18 mouse cellular contexts compared by ENCODE assay signal in the genomic region with DNA sequence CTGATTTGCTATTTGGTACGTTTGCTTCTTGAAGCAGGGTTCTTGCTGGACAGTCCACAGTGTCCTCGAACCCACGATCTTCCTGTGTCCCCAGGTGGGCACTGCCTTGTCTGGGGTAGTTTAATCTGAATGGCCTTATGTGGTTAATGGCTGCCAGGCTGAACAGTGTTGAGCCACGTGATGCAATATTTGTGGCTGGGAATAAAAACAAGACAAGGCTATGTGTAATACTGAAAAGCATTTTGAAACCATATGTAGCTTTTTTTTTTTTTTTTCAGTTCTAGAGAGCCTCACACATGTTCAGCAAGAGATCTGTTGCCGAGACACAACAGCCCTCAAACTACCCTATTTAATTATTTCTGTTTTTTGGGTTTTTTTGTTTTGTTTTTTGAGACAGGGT. TPM values are rescaled to one million over a fixed set of nuclear protein-coding genes. Genes with fewer than 3 reads are reported as not detected.
DNase-seq lines count a peak whose midpoint lies in the region; ATAC-seq and TF ChIP-seq lines count a peak whose summit lies in the region.
"Had no signal": no experiment of that assay in that cellular context is flagged by ENCODE, and none has a peak within 500 bp of the region (broad histone marks: within the 10 kb centered on the region; RNA-seq: fewer than 3 reads in every experiment).

No protein-coding gene starts in this region.

- no peaks in the 10 kb centered on the region for H3K9me3 ChIP-seq in liver, postnatal 0 days (ENCODE audit: low read length)
- H3K9me3 ChIP-seq in liver, embryonic 11.5 days (ENCODE audit: control insufficient read depth, low read length), result no peaks in the 10 kb centered on the region
- H3K9me3 ChIP-seq in MEL (replicated peaks; ENCODE audit: insufficient read depth, low read length), result no peaks in the 10 kb centered on the region
- H3K9me3 ChIP-seq: embryonic facial prominence, embryonic 13.5 days; forebrain, embryonic 15.5 days; hindbrain, embryonic 15.5 days; intestine, embryonic 15.5 days had no signal

- no peak for DNase-seq in liver, postnatal 0 days
- DNase-seq in liver, embryonic 11.5 days (ENCODE audit: low spot score), result no peak
- peak; percentile 55 for DNase-seq in MEL (ENCODE audit: low read depth, low spot score)
- peak; percentile 75 for DNase-seq in fibroblast of lung, adult 2 months (ENCODE audit: low read depth)
- no peak for DNase-seq in left cerebral cortex, adult 9 months (ENCODE audit: low spot score in 2 of 2)
- DNase-seq in spleen, postnatal 4 days (ENCODE audit: low spot score in 2 of 2), result no peak
- DNase-seq in adrenal gland, adult 8-10 months, result no peak

- H3K27ac ChIP-seq in liver, postnatal 0 days (ENCODE audit: low read depth), result no peak overlapping the region
- H3K27ac ChIP-seq in liver, embryonic 11.5 days (ENCODE audit: low read depth, low read length), result no peak overlapping the region
- no peak overlapping the region for H3K27ac ChIP-seq in MEL (ENCODE audit: control insufficient read depth, low read depth, low read length)
- H3K27ac ChIP-seq: embryonic facial prominence, embryonic 13.5 days; forebrain, embryonic 15.5 days; hindbrain, embryonic 15.5 days; intestine, embryonic 15.5 days; kidney, postnatal 0 days; liver, embryonic 14.5 days; macrophage had no signal

- no peak for TF ChIP-seq POLR2A in MEL (IDR thresholded peaks at IDR 0.05; ENCODE audit: control insufficient read depth in 1 of 2, insufficient read depth in 1 of 2, low read depth in 1 of 2, low read length in 2 of 2, poor library complexity in 1 of 2)

- ATAC-seq in liver, postnatal 0 days, result peak; percentile 59; the same call in 1 of the 2 replicates
- ATAC-seq in liver, embryonic 11.5 days (replicated peaks; ENCODE audit: low FRiP score), result no peak

- no peak overlapping the region for H3K4me2 ChIP-seq in liver, postnatal 0 days (ENCODE audit: low read depth, low read length)
- H3K4me2 ChIP-seq in liver, embryonic 11.5 days, result no peak overlapping the region
- H3K4me2 ChIP-seq: embryonic facial prominence, embryonic 13.5 days; forebrain, embryonic 15.5 days; hindbrain, embryonic 15.5 days; intestine, embryonic 15.5 days; midbrain, embryonic 11.5 days had no signal

- TF ChIP-seq CTCF in liver, postnatal 0 days (IDR thresholded peaks at IDR 0.05; ENCODE audit: low read depth), result no peak
- TF ChIP-seq CTCF in MEL (IDR thresholded peaks at IDR 0.05 in 2 of 3, conservative IDR thresholded peaks at IDR 0.05 in 1 of 3; ENCODE audit: control insufficient read depth in 1 of 3, insufficient read depth in 1 of 3, low read depth in 2 of 3, low read length in 3 of 3, poor library complexity in 1 of 3, severe bottlenecking in 1 of 3), result no peak

- 55% methylated on average over 5 of the region's 5 CpGs for WGBS in liver, postnatal 0 days (ENCODE audit: insufficient replicate concordance)
- WGBS in liver, embryonic 11.5 days, result 63% methylated on average over 5 of the region's 5 CpGs

- H3K27me3 ChIP-seq in liver, postnatal 0 days (ENCODE audit: insufficient read depth, low read length), result no peaks in the 10 kb centered on the region
- H3K27me3 ChIP-seq in liver, embryonic 11.5 days (replicated peaks; ENCODE audit: control insufficient read depth, insufficient read depth, low read length), result no peaks in the 10 kb centered on the region
- H3K27me3 ChIP-seq in MEL (ENCODE audit: control insufficient read depth in 1 of 2, insufficient read depth in 2 of 2, low read length in 2 of 2), result no peaks in the 10 kb centered on the region
- H3K27me3 ChIP-seq: embryonic facial prominence, embryonic 13.5 days; forebrain, embryonic 15.5 days; hindbrain, embryonic 15.5 days; intestine, embryonic 15.5 days had no signal

- H3K4me1 ChIP-seq in liver, postnatal 0 days (ENCODE audit: insufficient read depth), result no peaks in the 10 kb centered on the region
- no peaks in the 10 kb centered on the region for H3K4me1 ChIP-seq in liver, embryonic 11.5 days (replicated peaks; ENCODE audit: control insufficient read depth, insufficient read depth, low read length)
- H3K4me1 ChIP-seq in MEL (ENCODE audit: control insufficient read depth in 1 of 2, insufficient read depth in 2 of 2, low read length in 2 of 2), result peaks cover 2 to 11% of the 10 kb centered on the region in 2 experiments; a peak in 3 of 4 replicates
- H3K4me1 ChIP-seq: embryonic facial prominence, embryonic 13.5 days; forebrain, embryonic 15.5 days; hindbrain, embryonic 15.5 days; intestine, embryonic 15.5 days had no signal

- H3K36me3 ChIP-seq in liver, postnatal 0 days (replicated peaks; ENCODE audit: insufficient read depth, low read length), result no peaks in the 10 kb centered on the region
- no peaks in the 10 kb centered on the region for H3K36me3 ChIP-seq in liver, embryonic 11.5 days (ENCODE audit: control insufficient read depth, insufficient read depth, low read length)
- no peaks in the 10 kb centered on the region; a peak in 2 of 4 replicates for H3K36me3 ChIP-seq in MEL (ENCODE audit: control insufficient read depth in 1 of 2, insufficient read depth in 2 of 2, low read length in 2 of 2)
- H3K36me3 ChIP-seq: embryonic facial prominence, embryonic 13.5 days; forebrain, embryonic 15.5 days; hindbrain, embryonic 15.5 days; intestine, embryonic 15.5 days had no signal

- no peak for TF ChIP-seq EP300 in liver, postnatal 0 days (IDR thresholded peaks at IDR 0.05; ENCODE audit: low read depth)
- TF ChIP-seq EP300 in MEL (IDR thresholded peaks at IDR 0.05; ENCODE audit: low read depth in 1 of 2, low read length in 2 of 2), result no peak

- no peak overlapping the region for H3K4me3 ChIP-seq in liver, postnatal 0 days (ENCODE audit: low read depth, low read length)
- no peak overlapping the region for H3K4me3 ChIP-seq in liver, embryonic 11.5 days (ENCODE audit: low read depth, low read length)
- no peak overlapping the region for H3K4me3 ChIP-seq in MEL (ENCODE audit: control insufficient read depth in 1 of 2, insufficient read depth in 1 of 2, low read depth in 2 of 2, low read length in 2 of 2)
- H3K4me3 ChIP-seq: embryonic facial prominence, embryonic 13.5 days; forebrain, embryonic 15.5 days; hindbrain, embryonic 15.5 days; intestine, embryonic 15.5 days had no signal

- TF ChIP-seq RAD21 in MEL (IDR thresholded peaks at IDR 0.05; ENCODE audit: low read depth, low read length), result no peak

- no peak overlapping the region for H3K9ac ChIP-seq in liver, postnatal 0 days (replicated peaks)
- H3K9ac ChIP-seq in liver, embryonic 11.5 days (ENCODE audit: low read depth, low read length), result no peak overlapping the region
- H3K9ac ChIP-seq in MEL (ENCODE audit: control insufficient read depth, low read depth, low read length, poor library complexity, severe bottlenecking), result no peak overlapping the region
- H3K9ac ChIP-seq: embryonic facial prominence, embryonic 13.5 days; forebrain, embryonic 15.5 days; hindbrain, embryonic 15.5 days; intestine, embryonic 15.5 days; liver, embryonic 14.5 days had no signal

- H3K79me2 ChIP-seq in MEL (ENCODE audit: control insufficient read depth, insufficient read depth, low read length, poor library complexity), result no peaks in the 10 kb centered on the region

TF ChIP-seq in MEL, 35 proteins besides CTCF, POLR2A, EP300 and RAD21 (continues in another document):
- no peak for TF ChIP-seq SIN3A (IDR thresholded peaks at IDR 0.05; ENCODE audit: low read length)
- no peak for TF ChIP-seq MAZ (IDR thresholded peaks at IDR 0.05; ENCODE audit: low read depth, low read length)
- TF ChIP-seq KAT2A (conservative IDR thresholded peaks at IDR 0.05; ENCODE audit: low read depth, low read length), result no peak
- no peak for TF ChIP-seq CHD1 (IDR thresholded peaks at IDR 0.05; ENCODE audit: low read depth, low read length)
- no peak for TF ChIP-seq MAFK (IDR thresholded peaks at IDR 0.05; ENCODE audit: borderline replicate concordance, low read depth, low read length)
- no peak for TF ChIP-seq UBTF (IDR thresholded peaks at IDR 0.05; ENCODE audit: borderline replicate concordance, insufficient read depth, low read depth, low read length)
- no peak for TF ChIP-seq JUND (IDR thresholded peaks at IDR 0.05; ENCODE audit: low read depth, low read length)
- TF ChIP-seq ZC3H11A (IDR thresholded peaks at IDR 0.05; ENCODE audit: low read depth, low read length), result no peak
- TF ChIP-seq USF2 (IDR thresholded peaks at IDR 0.05; ENCODE audit: borderline replicate concordance in 1 of 2, insufficient read depth in 1 of 2, low read depth in 1 of 2, low read length in 2 of 2), result no peak; a peak in 1 of 4 replicates
- peak; percentile 72 for TF ChIP-seq USF1 (IDR thresholded peaks at IDR 0.05; ENCODE audit: low read depth, low read length)
- TF ChIP-seq TCF12 (IDR thresholded peaks at IDR 0.05; ENCODE audit: low read depth, low read length), result no peak
- no peak for TF ChIP-seq BHLHE40 (IDR thresholded peaks at IDR 0.05; ENCODE audit: borderline replicate concordance, low read depth, low read length)
- peak; percentile 19; the same call in 1 of the 2 replicates for TF ChIP-seq MAX (IDR thresholded peaks at IDR 0.05; ENCODE audit: low read length)
- TF ChIP-seq MXI1 (IDR thresholded peaks at IDR 0.05; ENCODE audit: low read depth, low read length), result peak; percentile 35; the same call in 1 of the 2 replicates

RNA-seq across cellular contexts. Expression of a gene that starts 21.0 kb away (rescaled TPM):
- 0.17 and 0.18 TPM in 2 replicates for polyA plus RNA-seq in liver, postnatal 0 days (2015; fragmentation: Nextera tagmentation; extraction: Ambion mirVana)
- polyA plus RNA-seq in liver, embryonic 11.5 days (2014; fragmentation: Nextera tagmentation; extraction: Ambion mirVana), result 0.18 and 0.34 TPM in 2 replicates
- 0.65 TPM in 2 replicates for total RNA-seq in MEL (2012; rRNA removed)
- under 1 TPM in 1 of 2 experiments, not detected in 1; 0.96 TPM for polyA plus RNA-seq in MEL (2012; ENCODE audit: insufficient read depth in 1 of 2, insufficient read length in 2 of 2, low read depth in 1 of 2, low replicate concordance in 2 of 2, missing spikeins in 1 of 2)
- total RNA-seq in adrenal gland, adult 8-10 months (2022), result under 1 TPM in 3 of 4 experiments, not detected in 1; 0.41 to 0.48 (median 0.45) TPM
- total RNA-seq: heart, adult 8-10 months; midbrain, postnatal 0 days had no signal
- polyA plus RNA-seq: large intestine, adult 2 months; macrophage had no signal

RNA-seq across cellular contexts. Expression of a gene that starts 21.8 kb away (rescaled TPM):
- polyA plus RNA-seq in liver, postnatal 0 days (2015; fragmentation: Nextera tagmentation; extraction: Ambion mirVana), result 369 and 531 TPM in 2 replicates
- 772 and 827 TPM in 2 replicates for polyA plus RNA-seq in liver, embryonic 11.5 days (2014; fragmentation: Nextera tagmentation; extraction: Ambion mirVana)
- total RNA-seq in MEL (2012; rRNA removed), result 511 and 526 TPM in 2 replicates
- polyA plus RNA-seq in MEL (2012; ENCODE audit: insufficient read depth in 1 of 2, insufficient read length in 2 of 2, low read depth in 1 of 2, low replicate concordance in 2 of 2, missing spikeins in 1 of 2), result 1,000 to 10,000 TPM in 1 of 2 experiments, 100 to 1,000 TPM in 1; 113 to 1,075 TPM
- 1,000 to 10,000 TPM; 1,164 to 1,564 (median 1,502) TPM for total RNA-seq in adrenal gland, adult 8-10 months (2022)

RNA-seq across cellular contexts. Expression of a gene that starts 27.3 kb away (rescaled TPM):
- polyA plus RNA-seq in liver, postnatal 0 days (2015; fragmentation: Nextera tagmentation; extraction: Ambion mirVana), result 105 and 109 TPM in 2 replicates
- 104 and 108 TPM in 2 replicates for polyA plus RNA-seq in liver, embryonic 11.5 days (2014; fragmentation: Nextera tagmentation; extraction: Ambion mirVana)
- total RNA-seq in MEL (2012; rRNA removed), result 51.4 and 53.1 TPM in 2 replicates
- polyA plus RNA-seq in MEL (2012; ENCODE audit: insufficient read depth in 1 of 2, insufficient read length in 2 of 2, low read depth in 1 of 2, low replicate concordance in 2 of 2, missing spikeins in 1 of 2), result 10 to 100 TPM in 1 of 2 experiments, not detected in 1; 98.3 TPM
- 1,000 to 10,000 TPM; 1,640 to 3,396 (median 2,408) TPM for total RNA-seq in adrenal gland, adult 8-10 months (2022)

Comparison
In these comparisons a context has a peak if more than half of its experiments do, and no peak if none do; other contexts are left out.
1. DNase-seq: peak in MEL (single experiment) and fibroblast of lung, adult 2 months (single experiment); none in liver, postnatal 0 days (single experiment), liver, embryonic 11.5 days (single experiment), left cerebral cortex, adult 9 months (0 of 2), spleen, postnatal 4 days (0 of 2) and adrenal gland, adult 8-10 months (single experiment).